Mouse (Mus musculus) ES-Bruce4 (cell line): ENCODE measurements around the gene Stkld1. TPM values are rescaled to one million over a fixed set of nuclear protein-coding genes. Genes with fewer than 3 reads are reported as not detected.
A peak's percentile ranks its signal among the peaks of the same experiment; 100 is the strongest.

ENCODE experiments used
- H3K27ac ChIP-seq: 2 replicates; pipeline ENCODE4 v1.5.1; 2012; ENCODE audit warnings: low read length, inconsistent platforms; ENCODE audit not compliant: insufficient read depth
- H3K27me3 ChIP-seq: 2 replicates; pipeline ENCODE4 v1.6.1; 2012; ENCODE audit warnings: mild to moderate bottlenecking, low read length, inconsistent platforms; ENCODE audit not compliant: control insufficient read depth, poor library complexity, insufficient read depth, severe bottlenecking
- H3K36me3 ChIP-seq: 2 replicates; pipeline ENCODE4 v1.6.1; 2012; ENCODE audit warnings: inconsistent platforms, mild to moderate bottlenecking, low read length, moderate library complexity; ENCODE audit not compliant: control insufficient read depth, poor library complexity, insufficient read depth, severe bottlenecking
- H3K4me1 ChIP-seq: one replicate; pipeline ENCODE4 v1.8.1; 2011; ENCODE audit warnings: low read length; ENCODE audit not compliant: control insufficient read depth, insufficient read depth
- H3K4me3 ChIP-seq: 2 replicates; pipeline ENCODE4 v1.5.1; 2011; ENCODE audit warnings: low read depth, mild to moderate bottlenecking, low read length
- H3K9ac ChIP-seq: 2 replicates; pipeline ENCODE4 v1.6.1; 2012; ENCODE audit warnings: low read depth, mild to moderate bottlenecking, inconsistent platforms; ENCODE audit not compliant: poor library complexity, severe bottlenecking
- H3K9me3 ChIP-seq: replicated peaks from 2 replicates; pipeline ENCODE4 v1.6.1; 2012; ENCODE audit warnings: mild to moderate bottlenecking, low read length, inconsistent platforms; ENCODE audit not compliant: control insufficient read depth, poor library complexity, insufficient read depth, severe bottlenecking
- CTCF ChIP-seq: IDR thresholded peaks from one replicate; pipeline ENCODE4 v1.8.1; 2011; ENCODE audit warnings: low read depth, low read length
- EP300 ChIP-seq: IDR thresholded peaks from 2 replicates; pipeline ENCODE4 v1.6.1; 2011; ENCODE audit warnings: low read depth, low read length; ENCODE audit not compliant: insufficient read depth
- POLR2A ChIP-seq: IDR thresholded peaks from one replicate; pipeline ENCODE4 v1.8.1; 2011; ENCODE audit warnings: low read length; ENCODE audit not compliant: insufficient read depth
- polyA plus RNA-seq: library from polyadenylated mRNA; stranded (reverse); fragments of >200 nt; gene quantifications from 2 replicates; pipeline ENCODE4 v1.2.4, GENCODE M21; 2011; ENCODE audit warnings: low read depth; ENCODE audit not compliant: missing spikeins, insufficient read depth, insufficient read length

Gene Stkld1
- polyA plus RNA-seq, 1 experiment = not detected

DNA sequence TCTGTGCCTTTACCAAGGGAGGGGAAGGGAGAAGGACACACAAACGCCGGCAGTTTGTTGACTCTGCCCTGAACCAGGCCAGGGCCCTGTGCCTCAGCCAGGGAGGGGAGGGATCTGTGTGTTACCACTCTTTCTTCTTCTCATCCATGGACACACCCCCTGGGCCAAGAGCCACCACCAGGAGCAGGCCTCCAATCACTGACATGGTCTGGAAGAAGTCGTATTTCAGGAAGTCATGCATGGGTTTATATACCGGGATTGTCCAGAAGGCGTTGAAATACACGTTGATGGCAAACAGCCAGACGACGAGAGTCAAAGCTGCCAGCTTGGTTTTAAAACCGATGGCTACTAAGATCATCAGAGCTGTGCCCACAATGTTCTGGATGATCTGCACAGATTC is 12.1 kb upstream of the Stkld1 start:
- no peak overlapping the region for H3K27ac ChIP-seq
- H3K36me3 ChIP-seq = peaks cover 54% of the 10 kb centered on the region
- no peak for TF ChIP-seq EP300
- TF ChIP-seq POLR2A = no peak
- TF ChIP-seq CTCF = no peak
- no peaks in the 10 kb centered on the region for H3K27me3 ChIP-seq
- no peaks in the 10 kb centered on the region for H3K4me1 ChIP-seq
- no peak overlapping the region for H3K4me3 ChIP-seq
- no peaks in the 10 kb centered on the region for H3K9me3 ChIP-seq
- H3K9ac ChIP-seq = no peak overlapping the region

DNA sequence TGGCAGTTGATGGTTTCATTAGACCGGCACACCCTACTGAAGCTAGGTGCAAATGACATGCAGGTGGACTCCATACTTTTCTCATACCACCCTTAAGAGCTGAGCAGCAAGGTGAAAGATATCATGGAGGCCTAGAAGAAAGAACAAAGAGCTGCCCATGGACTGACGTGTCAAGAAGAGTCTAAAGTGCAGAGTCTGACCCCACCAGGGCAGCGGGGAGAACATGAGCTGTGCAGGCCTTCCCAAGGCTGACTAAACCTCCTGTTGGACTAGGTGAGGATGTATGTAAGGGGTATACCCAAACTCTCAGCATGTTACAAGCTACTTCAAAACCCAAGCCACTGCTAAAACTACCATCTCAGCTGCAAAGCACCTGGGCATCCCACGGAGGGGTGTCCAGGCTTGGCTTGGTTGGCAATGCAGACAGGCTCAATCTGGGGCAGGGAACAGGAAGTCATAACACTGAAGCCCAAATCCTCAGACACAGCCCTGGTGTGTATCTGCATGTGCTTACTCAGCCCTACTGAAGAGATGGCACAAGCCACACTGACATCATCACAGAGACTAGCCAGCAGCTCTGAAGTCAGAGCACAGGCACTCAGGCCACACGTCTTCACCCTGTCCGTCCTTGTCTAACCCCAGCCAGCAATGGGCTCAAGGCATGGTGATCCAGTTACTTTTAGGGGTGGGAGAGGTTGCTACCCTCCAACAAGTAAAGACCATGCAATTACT is 5.9 kb upstream of the Stkld1 start:
- Histone ChIP-seq H3K9ac (no peak overlapping the region), H3K27ac (no peak overlapping the region), H3K36me3 (peaks cover 17% of the 10 kb centered on the region), H3K4me3 (no peak overlapping the region), H3K4me1 (no peaks in the 10 kb centered on the region), H3K9me3 (no peaks in the 10 kb centered on the region), H3K27me3 (no peaks in the 10 kb centered on the region)
- no peak for TF ChIP-seq EP300
- TF ChIP-seq POLR2A = no peak
- no peak for TF ChIP-seq CTCF

DNA sequence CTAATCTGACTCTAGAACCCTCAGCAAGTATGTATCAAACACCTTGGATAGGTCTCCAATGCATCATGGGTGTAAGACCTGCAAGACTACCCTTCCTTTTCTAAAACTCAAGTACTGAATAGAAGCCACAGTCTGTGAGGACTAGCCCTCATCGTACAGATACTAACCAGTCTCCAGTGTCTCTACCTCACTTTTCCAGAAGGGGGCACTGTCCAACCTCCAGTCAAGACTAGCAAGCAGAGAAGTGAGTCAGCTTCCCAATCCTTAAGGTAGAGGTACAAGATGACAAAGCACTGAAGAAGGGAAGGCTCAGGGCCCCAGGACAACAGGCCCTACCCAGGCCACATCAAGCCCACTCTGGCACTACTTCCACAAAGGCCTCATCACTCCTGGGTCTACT is 3.5 kb upstream of the Stkld1 start:
- H3K36me3 ChIP-seq = peaks cover 7% of the 10 kb centered on the region; the same call in 1 of the 2 replicates
- TF ChIP-seq CTCF = peak; percentile 13
- no peak for TF ChIP-seq POLR2A
- no peaks in the 10 kb centered on the region for H3K9me3 ChIP-seq
- no peaks in the 10 kb centered on the region for H3K27me3 ChIP-seq
- H3K4me3 ChIP-seq = no peak overlapping the region
- H3K9ac ChIP-seq = no peak overlapping the region
- H3K4me1 ChIP-seq = no peaks in the 10 kb centered on the region
- no peak overlapping the region for H3K27ac ChIP-seq

DNA sequence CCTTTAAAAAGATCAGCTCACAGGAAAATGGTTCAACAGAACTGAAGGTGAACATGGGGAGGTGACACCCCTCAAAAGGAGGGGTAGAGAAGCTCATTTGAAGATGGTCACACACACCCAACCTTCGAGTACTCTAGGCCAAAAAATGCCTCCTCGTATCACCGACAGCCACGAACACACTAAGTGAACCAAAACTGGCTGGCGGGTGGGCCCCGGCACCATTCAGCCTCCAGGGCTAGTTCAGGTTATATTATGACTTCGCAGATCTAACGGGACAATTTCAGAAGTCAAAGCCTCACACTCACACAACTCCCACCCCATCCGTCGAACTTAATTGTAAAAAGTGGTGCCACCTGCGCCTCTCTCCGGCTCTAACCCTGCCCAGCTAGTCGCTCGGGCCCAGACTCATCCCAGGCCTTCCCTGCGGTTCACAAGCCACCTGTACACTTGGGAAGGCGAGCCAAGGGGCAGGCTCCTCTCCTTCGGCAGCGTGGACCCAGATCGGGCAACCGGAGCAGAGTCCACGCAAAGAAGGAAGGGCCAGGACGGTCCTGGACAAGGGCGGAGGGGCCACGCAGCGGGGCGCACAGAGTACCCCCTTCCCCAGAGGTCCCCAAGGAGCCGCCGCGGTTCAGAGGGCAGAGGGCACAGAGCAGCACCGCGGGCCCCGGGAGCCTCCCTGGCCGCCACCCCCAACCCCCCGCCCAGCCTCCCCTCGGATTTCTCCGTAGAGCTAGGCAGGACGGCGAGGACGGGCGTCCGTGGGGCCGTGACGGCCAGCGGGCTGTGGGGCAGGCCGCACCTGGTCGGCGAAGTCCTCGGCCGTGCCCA is 1.2 kb upstream of the Stkld1 start:
- Histone ChIP-seq H3K9ac (peak overlapping the region; percentile 90), H3K36me3 (no peaks in the 10 kb centered on the region; the same call in 1 of the 2 replicates), H3K27me3 (no peaks in the 10 kb centered on the region), H3K4me3 (peak overlapping the region; percentile 88), H3K9me3 (no peaks in the 10 kb centered on the region), H3K4me1 (no peaks in the 10 kb centered on the region), H3K27ac (no peak overlapping the region)
- TF ChIP-seq CTCF (no peak), POLR2A (no peak), EP300 (no peak)

DNA sequence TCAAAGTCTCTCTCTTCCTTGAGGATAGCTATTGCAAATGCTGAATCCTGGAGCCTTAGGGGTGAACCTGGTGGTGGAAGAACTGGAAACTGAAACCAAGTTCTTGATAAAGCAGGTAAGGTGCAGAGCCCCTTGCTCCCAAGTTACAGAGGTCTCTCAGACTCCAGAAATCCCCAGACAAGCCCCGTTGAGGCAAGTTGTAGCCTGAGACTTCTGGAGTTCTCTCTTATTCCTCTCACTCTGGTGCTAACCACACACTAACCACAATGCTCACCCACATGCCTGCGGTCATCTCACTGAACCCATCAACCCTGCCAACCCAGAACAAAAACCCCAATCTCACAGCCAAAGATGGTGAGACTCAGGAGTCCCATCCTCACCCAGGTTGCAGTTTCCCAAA is 1.4 kb downstream of the Stkld1 start:
- Histone ChIP-seq H3K27me3 (no peaks in the 10 kb centered on the region), H3K36me3 (no peaks in the 10 kb centered on the region), H3K9ac (no peak overlapping the region), H3K27ac (no peak overlapping the region), H3K4me1 (no peaks in the 10 kb centered on the region), H3K9me3 (no peaks in the 10 kb centered on the region), H3K4me3 (no peak overlapping the region)
- TF ChIP-seq POLR2A (no peak), CTCF (no peak), EP300 (no peak)

GRCm38 (mm10) chr2:26936425-26936824 is 2.6 kb downstream of the Stkld1 start:
- Histone ChIP-seq H3K9me3 (no peaks in the 10 kb centered on the region), H3K9ac (no peak overlapping the region), H3K4me1 (no peaks in the 10 kb centered on the region), H3K27ac (no peak overlapping the region), H3K27me3 (no peaks in the 10 kb centered on the region), H3K36me3 (no peaks in the 10 kb centered on the region), H3K4me3 (no peak overlapping the region)
- no peak for TF ChIP-seq EP300
- no peak for TF ChIP-seq CTCF
- TF ChIP-seq POLR2A = no peak
